Mouse (Mus musculus) myocyte (in vitro differentiated cells): ENCODE data around the gene Zfp423. TPM values are rescaled to one million over a fixed set of nuclear protein-coding genes. Genes with fewer than 3 reads are reported as not detected.

ENCODE experiments used
- H3K27me3 ChIP-seq: one replicate; pipeline ENCODE4 v1.6.1; 2011; ENCODE audit not compliant: control insufficient read depth, insufficient read depth, insufficient read length
- H3K36me3 ChIP-seq: one replicate; pipeline ENCODE4 v1.6.1; 2011; ENCODE audit not compliant: control insufficient read depth, insufficient read depth
- H3K4me2 ChIP-seq: one replicate; pipeline ENCODE4 v1.6.1; 2011; ENCODE audit warnings: low read depth, control low read depth
- H3K4me3 ChIP-seq: one replicate; pipeline ENCODE4 v1.5.1; 2011; ENCODE audit warnings: mild to moderate bottlenecking, control low read depth, moderate library complexity
- H3K79me2 ChIP-seq: one replicate; pipeline ENCODE4 v1.6.1; 2011; ENCODE audit not compliant: control insufficient read depth, insufficient read depth
- H3ac ChIP-seq: one replicate; pipeline ENCODE4 v1.6.1; 2011; ENCODE audit not compliant: control insufficient read depth, insufficient read length
- CEBPB ChIP-seq: IDR thresholded peaks from 2 replicates; pipeline ENCODE4 v1.6.1; 2011; ENCODE audit warnings: mild to moderate bottlenecking, moderate library complexity; ENCODE audit not compliant: poor library complexity, insufficient read depth, severe bottlenecking
- E2F4 ChIP-seq: IDR thresholded peaks from one replicate; pipeline ENCODE4 v1.6.1; 2011; ENCODE audit warnings: mild to moderate bottlenecking, control low read depth, moderate library complexity; ENCODE audit not compliant: insufficient read depth
- MAX ChIP-seq: IDR thresholded peaks from one replicate; pipeline ENCODE4 v1.6.1; 2011; ENCODE audit warnings: low read depth, mild to moderate bottlenecking, control low read depth
- MYOD1 ChIP-seq, 3 experiments: IDR thresholded peaks; one replicate each; pipeline ENCODE4 v1.6.1; 2011; ENCODE audit warnings: control low read depth in 2 of 3, low read depth in 2 of 3, mild to moderate bottlenecking in 2 of 3, moderate library complexity in 1 of 3; ENCODE audit not compliant: insufficient read length in 2 of 3, control insufficient read depth in 1 of 3
- MYOG ChIP-seq, 3 experiments: IDR thresholded peaks; one replicate each; pipeline ENCODE4 v1.6.1; 2011; ENCODE audit warnings: control low read depth in 2 of 3, low read depth in 2 of 3, mild to moderate bottlenecking in 2 of 3; ENCODE audit not compliant: insufficient read length in 2 of 3, control insufficient read depth in 1 of 3, insufficient read depth in 1 of 3
- POLR2A ChIP-seq: IDR thresholded peaks from one replicate; pipeline ENCODE4 v1.6.1; 2011; ENCODE audit warnings: low read depth, mild to moderate bottlenecking, control low read depth, moderate library complexity; ENCODE audit not compliant: insufficient read length
- POLR2AphosphoS2 ChIP-seq: IDR thresholded peaks from one replicate; pipeline ENCODE4 v1.6.1; 2011; ENCODE audit warnings: low read depth, control low read depth; ENCODE audit not compliant: insufficient read length
- REST ChIP-seq: IDR thresholded peaks from one replicate; pipeline ENCODE4 v1.6.1; 2011; ENCODE audit warnings: mild to moderate bottlenecking, control low read depth, moderate library complexity; ENCODE audit not compliant: insufficient read depth, insufficient read length
- SRF ChIP-seq: IDR thresholded peaks from one replicate; pipeline ENCODE4 v1.6.1; 2011; ENCODE audit warnings: low read depth; ENCODE audit not compliant: control insufficient read depth, insufficient read length
- TCF12 ChIP-seq: IDR thresholded peaks from one replicate; pipeline ENCODE4 v1.6.1; 2011; ENCODE audit warnings: mild to moderate bottlenecking, control low read depth; ENCODE audit not compliant: poor library complexity, insufficient read depth, severe bottlenecking
- TCF3 ChIP-seq: IDR thresholded peaks from one replicate; pipeline ENCODE4 v1.6.1; 2011; ENCODE audit warnings: low read depth, control low read depth; ENCODE audit not compliant: insufficient read length
- USF1 ChIP-seq: IDR thresholded peaks from one replicate; pipeline ENCODE4 v1.6.1; 2011; ENCODE audit warnings: low read depth, mild to moderate bottlenecking, control low read depth, moderate library complexity
- polyA plus RNA-seq: library from polyadenylated mRNA; unstranded; fragments of >200 nt; fragmentation: generic; extraction: Trizol; gene quantifications from one replicate; pipeline ENCODE4 v1.2.1, GENCODE M21; 2012; ENCODE audit warnings: missing spikeins

The Zfp423 gene
- polyA plus RNA-seq, 1 experiment, result 0.04 TPM

GRCm38 (mm10) chr8:87937211-87937610, 22.2 kb downstream of the Zfp423 start:
- no peaks in the 10 kb centered on the region for H3K36me3 ChIP-seq
- TF ChIP-seq USF1 (no peak), POLR2A (no peak), MYOG (IDR thresholded peaks at IDR 0.05; ENCODE audit: control insufficient read depth in 1 of 3, insufficient read depth in 1 of 3, insufficient read length in 2 of 3, low read depth in 2 of 3) (no peak), MYOD1 (IDR thresholded peaks at IDR 0.05; ENCODE audit: control insufficient read depth in 1 of 3, insufficient read length in 2 of 3, low read depth in 2 of 3) (no peak), SRF (no peak), CEBPB (no peak), POLR2AphosphoS2 (no peak), REST (no peak), TCF12 (no peak), MAX (no peak), TCF3 (no peak), E2F4 (no peak)
- no peaks in the 10 kb centered on the region for H3K79me2 ChIP-seq
- no peak overlapping the region for H3ac ChIP-seq
- H3K27me3 ChIP-seq, result no peaks in the 10 kb centered on the region
- no peak overlapping the region for H3K4me3 ChIP-seq
- H3K4me2 ChIP-seq, result no peak overlapping the region

- H3ac ChIP-seq, result no peak overlapping the region
- H3K4me3 ChIP-seq, result no peak overlapping the region
- TF ChIP-seq MYOG (IDR thresholded peaks at IDR 0.05; ENCODE audit: control insufficient read depth in 1 of 3, insufficient read depth in 1 of 3, insufficient read length in 2 of 3, low read depth in 2 of 3) (no peak), POLR2AphosphoS2 (no peak), CEBPB (no peak), USF1 (no peak), SRF (no peak), MAX (no peak), MYOD1 (IDR thresholded peaks at IDR 0.05; ENCODE audit: control insufficient read depth in 1 of 3, insufficient read length in 2 of 3, low read depth in 2 of 3) (no peak), REST (no peak), TCF3 (no peak), E2F4 (no peak), POLR2A (no peak), TCF12 (no peak)
- H3K36me3 ChIP-seq, result no peaks in the 10 kb centered on the region
- no peak overlapping the region for H3K4me2 ChIP-seq
- H3K27me3 ChIP-seq, result no peaks in the 10 kb centered on the region
- H3K79me2 ChIP-seq, result no peaks in the 10 kb centered on the region
These were observed 24.2 kb downstream of the Zfp423 start for GRCm38 (mm10) chr8:87935088-87935680.

- Histone ChIP-seq H3K27me3 (no peaks in the 10 kb centered on the region), H3K79me2 (no peaks in the 10 kb centered on the region), H3K36me3 (no peaks in the 10 kb centered on the region), H3K4me3 (no peak overlapping the region), H3K4me2 (no peak overlapping the region), H3ac (no peak overlapping the region)
- no peak for TF ChIP-seq TCF3
- TF ChIP-seq MYOD1 (IDR thresholded peaks at IDR 0.05; ENCODE audit: control insufficient read depth in 1 of 3, insufficient read length in 2 of 3, low read depth in 2 of 3), result no peak
- no peak for TF ChIP-seq MYOG (IDR thresholded peaks at IDR 0.05; ENCODE audit: control insufficient read depth in 1 of 3, insufficient read depth in 1 of 3, insufficient read length in 2 of 3, low read depth in 2 of 3)
- TF ChIP-seq CEBPB, result no peak
- TF ChIP-seq POLR2A, result no peak
- no peak for TF ChIP-seq POLR2AphosphoS2
- TF ChIP-seq MAX, result no peak
- no peak for TF ChIP-seq E2F4
- TF ChIP-seq REST, result no peak
These were observed 25.2 kb downstream of the Zfp423 start for GRCm38 (mm10) chr8:87934175-87934574.

GRCm38 (mm10) chr8:87933752-87934151, 25.6 kb downstream of the Zfp423 start:
- no peak overlapping the region for H3K4me3 ChIP-seq
- no peak overlapping the region for H3K4me2 ChIP-seq

More at GRCm38 (mm10) chr8:87933752-87934151, 25.6 kb downstream of the Zfp423 start:
- H3K79me2 ChIP-seq, result no peaks in the 10 kb centered on the region
- no peak overlapping the region for H3ac ChIP-seq
- H3K27me3 ChIP-seq, result no peaks in the 10 kb centered on the region
- H3K36me3 ChIP-seq, result no peaks in the 10 kb centered on the region
- TF ChIP-seq SRF (no peak), TCF3 (no peak), MYOD1 (IDR thresholded peaks at IDR 0.05; ENCODE audit: control insufficient read depth in 1 of 3, insufficient read length in 2 of 3, low read depth in 2 of 3) (no peak), E2F4 (no peak), POLR2A (no peak), MAX (no peak), REST (no peak), USF1 (no peak), CEBPB (no peak), POLR2AphosphoS2 (no peak), TCF12 (no peak), MYOG (IDR thresholded peaks at IDR 0.05; ENCODE audit: control insufficient read depth in 1 of 3, insufficient read depth in 1 of 3, insufficient read length in 2 of 3, low read depth in 2 of 3) (no peak)
